Mouse (Mus musculus): ENCODE results near the gene Cobl. TPM values are rescaled to one million over a fixed set of nuclear protein-coding genes. Genes with fewer than 3 reads are reported as not detected.

Gene Cobl
- total RNA-seq, 2 experiments from 2014 or later, result 130 to 137 TPM

GRCm38 (mm10) chr11:12336145-12336544 is 128.6 kb downstream of the Cobl start:
- no peak for DNase-seq (ENCODE audit: extremely low spot score in 1 of 2, low spot score in 2 of 2)
- Histone ChIP-seq H3K4me3 (no peak overlapping the region), H3K27ac (no peak overlapping the region)
- intact Hi-C loops (cut with DNase I), result no loop called here
- TF ChIP-seq CTCF (IDR thresholded peaks at IDR 0.05), result no peak

GRCm38 (mm10) chr11:12331997-12332396 is 132.8 kb downstream of the Cobl start:
- no peak overlapping the region for H3K27ac ChIP-seq

GRCm38 (mm10) chr11:12321445-12321844 is 143.3 kb downstream of the Cobl start:
- intact Hi-C loops (cut with DNase I), result no loop called here
- no peak for DNase-seq (ENCODE audit: extremely low spot score in 1 of 2, low spot score in 2 of 2)
- Histone ChIP-seq H3K27ac (no peak overlapping the region), H3K4me3 (no peak overlapping the region)
- TF ChIP-seq CTCF (IDR thresholded peaks at IDR 0.05), result no peak

More at GRCm38 (mm10) chr11:12331997-12332396, 132.8 kb downstream of the Cobl start:
- DNase-seq (ENCODE audit: extremely low spot score in 1 of 2, low spot score in 2 of 2), result peak; percentile 48 to 50
- no peak for TF ChIP-seq CTCF (IDR thresholded peaks at IDR 0.05)
- no peak overlapping the region for H3K4me3 ChIP-seq
- intact Hi-C loops (cut with DNase I), result no loop called here

- Histone ChIP-seq H3K27ac (no peak overlapping the region), H3K4me3 (no peak overlapping the region)
- intact Hi-C loops (cut with DNase I), result no loop called here
- TF ChIP-seq CTCF (IDR thresholded peaks at IDR 0.05), result no peak
- DNase-seq (ENCODE audit: extremely low spot score in 1 of 2, low spot score in 2 of 2), result no peak
These were observed 145.4 kb downstream of the Cobl start for GRCm38 (mm10) chr11:12319318-12319717.

- intact Hi-C loops (cut with DNase I), result loop anchor here (1.0 to 2.0 kb wide), 2 partner anchors 44 to 217 kb away; no protein-coding TSS in a partner anchor
- H3K27ac ChIP-seq, result no peak overlapping the region
- TF ChIP-seq CTCF (IDR thresholded peaks at IDR 0.05), result no peak
- H3K4me3 ChIP-seq, result no peak overlapping the region
- no peak for DNase-seq (ENCODE audit: extremely low spot score in 1 of 2, low spot score in 2 of 2)
These were observed 149.1 kb downstream of the Cobl start for GRCm38 (mm10) chr11:12315670-12316069.

- intact Hi-C loops (cut with DNase I), result loop anchor here (1.0 to 2.0 kb wide), 2 partner anchors 45 to 218 kb away; no protein-coding TSS in a partner anchor
- TF ChIP-seq CTCF (IDR thresholded peaks at IDR 0.05), result peak; percentile 76
- no peak overlapping the region for H3K4me3 ChIP-seq
- no peak overlapping the region for H3K27ac ChIP-seq
- no peak for DNase-seq (ENCODE audit: extremely low spot score in 1 of 2, low spot score in 2 of 2)
These were observed 150.3 kb downstream of the Cobl start for GRCm38 (mm10) chr11:12314278-12315043.

- DNase-seq (ENCODE audit: extremely low spot score in 1 of 2, low spot score in 2 of 2), result no peak
- Histone ChIP-seq H3K27ac (no peak overlapping the region), H3K4me3 (no peak overlapping the region)
- no peak for TF ChIP-seq CTCF (IDR thresholded peaks at IDR 0.05)
- intact Hi-C loops (cut with DNase I), result no loop called here
These were observed 153.3 kb downstream of the Cobl start for GRCm38 (mm10) chr11:12311419-12311818.

GRCm38 (mm10) chr11:12309423-12310023 is 155.2 kb downstream of the Cobl start:
- H3K27ac ChIP-seq, result no peak overlapping the region
- intact Hi-C loops (cut with DNase I), result no loop called here
- no peak overlapping the region for H3K4me3 ChIP-seq
- TF ChIP-seq CTCF (IDR thresholded peaks at IDR 0.05), result no peak
- DNase-seq (ENCODE audit: extremely low spot score in 1 of 2, low spot score in 2 of 2), result no peak

- TF ChIP-seq CTCF (IDR thresholded peaks at IDR 0.05), result no peak
- DNase-seq (ENCODE audit: extremely low spot score in 1 of 2, low spot score in 2 of 2), result no peak
These were observed 159.9 kb downstream of the Cobl start for GRCm38 (mm10) chr11:12304879-12305278.

GRCm38 (mm10) chr11:12299701-12300446 is 164.9 kb downstream of the Cobl start:
- DNase-seq (ENCODE audit: extremely low spot score in 1 of 2, low spot score in 2 of 2), result no peak
- TF ChIP-seq CTCF (IDR thresholded peaks at IDR 0.05), result no peak
- intact Hi-C loops (cut with DNase I), result no loop called here
- no peak overlapping the region for H3K4me3 ChIP-seq
- peak overlapping the region; percentile 41; the same call in 1 of the 2 replicates for H3K27ac ChIP-seq

More at GRCm38 (mm10) chr11:12304879-12305278, 159.9 kb downstream of the Cobl start:
- no peak overlapping the region for H3K27ac ChIP-seq
- no peak overlapping the region for H3K4me3 ChIP-seq
- intact Hi-C loops (cut with DNase I), result no loop called here

GRCm38 (mm10) chr11:12291654-12291935 is 173.2 kb downstream of the Cobl start:
- H3K4me3 ChIP-seq, result no peak overlapping the region
- no peak for DNase-seq (ENCODE audit: extremely low spot score in 1 of 2, low spot score in 2 of 2)
- TF ChIP-seq CTCF (IDR thresholded peaks at IDR 0.05), result no peak
- intact Hi-C loops (cut with DNase I), result loop anchor here (1.0 to 5.0 kb wide), 2 partner anchors 266 to 469 kb away; no protein-coding TSS in a partner anchor
- H3K27ac ChIP-seq, result no peak overlapping the region
